Mouse (Mus musculus) spleen, adult 2 months (tissue): ENCODE measurements at regions not wholly inside any gene's neighbourhood (a gene's known extent, or its start where the extent isn't known, plus 50 kb on each side); places are given as distances from the start of the nearest gene placed in this dataset.

Source experiments
- DNase-seq, 2 experiments: peaks; one replicate each; pipeline versions ENCODE4 v3.0.0 to v3.0.0-alpha.2; 2012 to 2021; ENCODE audit warnings: low spot score in 2 of 2, low read depth in 1 of 2
- H3K27ac ChIP-seq: fragments of 200-500 bp; 2 replicates; pipeline ENCODE4 v1.5.1; 2012; ENCODE audit warnings: low read length, inconsistent platforms; ENCODE audit not compliant: insufficient read depth
- H3K27me3 ChIP-seq: fragments of 200-500 bp; 2 replicates; pipeline ENCODE4 v1.6.1; 2012; ENCODE audit warnings: mild to moderate bottlenecking, moderate library complexity, low read length, inconsistent platforms; ENCODE audit not compliant: control insufficient read depth, insufficient read depth
- H3K36me3 ChIP-seq: fragments of 200-500 bp; 2 replicates; pipeline ENCODE4 v1.6.1; 2012; ENCODE audit warnings: mild to moderate bottlenecking, low read length, inconsistent platforms; ENCODE audit not compliant: control insufficient read depth, insufficient read depth
- H3K4me1 ChIP-seq: fragments of 200-500 bp; 2 replicates; pipeline ENCODE4 v1.6.1; 2011; ENCODE audit warnings: inconsistent platforms; ENCODE audit not compliant: control insufficient read depth, insufficient read depth, insufficient read length
- H3K4me3 ChIP-seq: fragments of 200-500 bp; 2 replicates; pipeline ENCODE4 v1.5.1; 2011; ENCODE audit warnings: mild to moderate bottlenecking, inconsistent platforms; ENCODE audit not compliant: insufficient read depth, insufficient read length; ENCODE audit errors: extremely low read depth
- CTCF ChIP-seq: fragments of 200-500 bp; IDR thresholded peaks from 2 replicates; pipeline ENCODE4 v1.5.1; 2011; ENCODE audit warnings: mild to moderate bottlenecking, inconsistent platforms; ENCODE audit not compliant: insufficient read depth, insufficient read length, insufficient replicate concordance; ENCODE audit errors: extremely low read depth
- POLR2A ChIP-seq: fragments of 200-500 bp; IDR thresholded peaks from 2 replicates; pipeline ENCODE4 v1.6.1; 2011; ENCODE audit warnings: low read depth, low read length, inconsistent platforms
- WGBS: fragments of 180-500 bp; shearing (Covaris S2); methylation state at CpG from one replicate; pipeline ENCODE4 v1.1.7; 2018; 5-methylcytosine and 5-hydroxymethylcytosine counted together

- Histone ChIP-seq H3K27me3 (no peaks in the 10 kb centered on the region), H3K27ac (no peak overlapping the region), H3K36me3 (no peaks in the 10 kb centered on the region), H3K4me1 (no peaks in the 10 kb centered on the region), H3K4me3 (no peak overlapping the region)
- no peak for TF ChIP-seq CTCF
- TF ChIP-seq POLR2A, result no peak
- WGBS, result 81% methylated on average over 5 of the region's 5 CpGs
- DNase-seq, result no peak
These were observed 145.0 kb downstream of the 9530068E07Rik start for GRCm38 (mm10) chr11:52541210-52541609.

GRCm38 (mm10) chr11:52551451-52551850 lies 155.2 kb downstream of the 9530068E07Rik start:
- no peak for DNase-seq
- 62% methylated on average over 5 of the region's 5 CpGs for WGBS
- Histone ChIP-seq H3K27me3 (no peaks in the 10 kb centered on the region), H3K4me3 (no peak overlapping the region), H3K36me3 (no peaks in the 10 kb centered on the region), H3K4me1 (no peaks in the 10 kb centered on the region), H3K27ac (no peak overlapping the region)
- TF ChIP-seq POLR2A, result no peak
- TF ChIP-seq CTCF, result no peak

DNA sequence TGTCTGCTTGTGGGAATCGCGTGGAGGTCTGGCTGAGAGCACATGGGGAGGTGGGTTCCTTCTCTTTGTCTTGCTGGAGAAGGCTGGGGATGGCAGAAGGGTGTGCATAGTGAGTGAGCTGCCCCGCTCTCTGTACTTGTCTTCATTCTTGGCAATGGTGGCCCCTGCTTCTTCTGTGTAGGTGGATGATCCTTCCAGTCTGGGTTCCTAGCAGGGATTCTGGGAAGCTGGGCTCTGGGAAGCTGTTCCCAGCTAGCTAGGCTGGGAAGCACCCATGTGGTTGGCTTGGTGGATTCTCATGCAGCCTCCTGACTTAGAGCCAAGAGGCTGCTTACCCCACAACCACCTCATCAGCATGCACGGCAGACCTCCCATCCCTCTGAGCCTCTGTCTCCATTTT lies 156.6 kb downstream of the 9530068E07Rik start:
- Histone ChIP-seq H3K4me1 (no peaks in the 10 kb centered on the region), H3K36me3 (no peaks in the 10 kb centered on the region), H3K4me3 (no peak overlapping the region), H3K27ac (no peak overlapping the region), H3K27me3 (no peaks in the 10 kb centered on the region)
- no peak for DNase-seq
- 93% methylated on average over 4 of the region's 4 CpGs for WGBS
- no peak for TF ChIP-seq POLR2A

GRCm38 (mm10) chr11:52557836-52558235 lies 161.6 kb downstream of the 9530068E07Rik start:
- Histone ChIP-seq H3K27me3 (no peaks in the 10 kb centered on the region), H3K4me1 (no peaks in the 10 kb centered on the region), H3K27ac (no peak overlapping the region), H3K36me3 (no peaks in the 10 kb centered on the region), H3K4me3 (no peak overlapping the region)
- TF ChIP-seq POLR2A (no peak), CTCF (no peak)
- DNase-seq, result no peak
- 93% methylated on average over 3 of the region's 3 CpGs for WGBS

DNA sequence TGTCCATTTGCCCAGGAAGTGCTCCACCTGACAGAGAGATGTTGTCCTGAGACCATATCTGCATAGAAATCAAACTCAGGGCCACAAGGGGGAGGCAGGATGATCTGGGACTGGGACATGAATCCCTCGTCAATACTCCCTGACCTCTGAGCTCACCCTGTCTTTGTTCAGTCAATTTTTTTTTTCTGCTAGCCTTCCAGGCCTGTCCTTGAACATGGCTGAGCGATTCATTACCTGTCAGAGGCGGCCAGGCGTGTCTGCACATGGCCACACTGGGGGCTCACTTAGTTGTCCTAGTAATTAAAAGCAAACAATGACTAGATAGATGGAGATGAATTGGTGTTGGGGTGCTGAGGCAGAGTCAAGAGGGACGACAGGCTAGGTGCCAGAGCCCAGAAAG lies 162.6 kb downstream of the 9530068E07Rik start:
- no peaks in the 10 kb centered on the region for H3K36me3 ChIP-seq
- no peak for DNase-seq
- no peaks in the 10 kb centered on the region for H3K27me3 ChIP-seq
- no peak overlapping the region for H3K27ac ChIP-seq
- TF ChIP-seq CTCF (no peak), POLR2A (no peak)
- H3K4me3 ChIP-seq, result no peak overlapping the region
- WGBS, result 90% methylated on average over 5 of the region's 5 CpGs
- H3K4me1 ChIP-seq, result no peaks in the 10 kb centered on the region

DNA sequence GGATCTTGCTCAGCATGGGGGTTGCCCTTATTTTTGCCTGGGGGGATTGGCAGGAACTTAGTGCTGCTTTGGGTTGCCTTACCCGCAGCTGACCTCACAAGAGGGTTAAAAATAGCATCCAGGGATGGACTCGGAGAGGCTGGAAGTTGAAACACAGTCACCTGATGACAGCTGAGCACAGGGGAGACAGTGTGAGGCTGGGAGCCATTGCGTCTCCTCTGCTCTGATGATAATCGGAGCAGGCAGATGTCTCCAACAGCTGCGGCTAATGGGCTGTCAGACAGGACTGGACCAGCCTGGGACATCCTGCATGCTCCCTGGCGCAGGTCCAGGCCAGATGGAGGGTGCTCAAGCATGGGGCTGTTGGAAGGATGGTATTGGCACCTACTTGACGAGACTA lies 165.1 kb downstream of the 9530068E07Rik start:
- DNase-seq, result no peak
- no peak for TF ChIP-seq CTCF
- no peak for TF ChIP-seq POLR2A
- Histone ChIP-seq H3K4me1 (no peaks in the 10 kb centered on the region), H3K36me3 (no peaks in the 10 kb centered on the region), H3K4me3 (no peak overlapping the region), H3K27me3 (no peaks in the 10 kb centered on the region), H3K27ac (no peak overlapping the region)
- 78% methylated on average over 7 of the region's 7 CpGs for WGBS

- Histone ChIP-seq H3K27me3 (no peaks in the 10 kb centered on the region), H3K4me1 (no peaks in the 10 kb centered on the region), H3K36me3 (no peaks in the 10 kb centered on the region), H3K4me3 (no peak overlapping the region), H3K27ac (no peak overlapping the region)
- 65% methylated on average over 1 of the region's 1 CpGs for WGBS
- no peak for TF ChIP-seq CTCF
- TF ChIP-seq POLR2A, result no peak
- DNase-seq, result no peak
These were observed 169.2 kb downstream of the 9530068E07Rik start for GRCm38 (mm10) chr11:52565457-52565856.
